In genomic region chr17:73875268-73875667, GRCm38 (mm10) we compare ENCODE assay signal across 14 mouse cellular contexts.
"Had no signal": no experiment of that assay in that cellular context is flagged by ENCODE, and none has a peak within 500 bp of the region (broad histone marks: within the 10 kb centered on the region; RNA-seq: fewer than 3 reads in every experiment).

No protein-coding gene starts in this region.

- H3K4me3 ChIP-seq: limb, embryonic 12.5 days; midbrain, embryonic 12.5 days had no signal

- H3K4me2 ChIP-seq: limb, embryonic 12.5 days; midbrain, embryonic 12.5 days had no signal

- H3K36me3 ChIP-seq: limb, embryonic 12.5 days; midbrain, embryonic 12.5 days had no signal

- DNase-seq: kidney, adult 8-10 months; kidney, postnatal 25 days; layer of hippocampus, postnatal 36 days; liver; lung, adult 2 months; lung, postnatal 36 days; right cerebral cortex, adult 18-20 months; thymus, adult 18-20 months; thymus, postnatal 14 days had no signal

- H3K9ac ChIP-seq: limb, embryonic 12.5 days; liver, embryonic 14.5 days; midbrain, embryonic 12.5 days had no signal

- ATAC-seq: lung, postnatal 0 days; midbrain, embryonic 16.5 days had no signal

- H3K4me1 ChIP-seq: limb, embryonic 12.5 days had no signal

- H3K27ac ChIP-seq: limb, embryonic 12.5 days; liver, embryonic 14.5 days; midbrain, embryonic 12.5 days had no signal

- H3K9me3 ChIP-seq: limb, embryonic 12.5 days; midbrain, embryonic 12.5 days had no signal

- H3K27me3 ChIP-seq: limb, embryonic 12.5 days; midbrain, embryonic 12.5 days had no signal
